Mouse (Mus musculus): Measurements from ENCODE around the gene Slc22a8.

Slc22a8 gene

DNA sequence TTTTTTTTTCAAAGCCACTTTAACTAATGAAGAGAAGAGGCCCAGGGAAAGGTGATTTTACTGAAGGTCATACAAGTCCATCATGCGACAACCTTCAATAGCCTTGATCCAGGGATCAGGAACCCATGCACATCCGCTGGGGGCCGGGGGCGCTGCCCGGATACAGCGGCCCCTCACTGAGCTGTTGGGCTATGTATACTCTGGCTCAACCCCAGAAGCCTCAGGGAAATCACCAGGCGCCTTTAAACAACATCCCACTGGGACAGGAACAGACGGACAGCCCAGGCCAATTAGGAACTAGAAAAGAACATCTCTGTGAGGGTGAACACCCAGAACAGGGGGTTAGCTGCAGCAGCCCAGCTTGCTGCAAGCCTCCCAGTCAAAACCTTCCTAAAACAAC, at the start of gene Slc22a8:
Slc22a8 (plus strand) TSS at position 301 of the 400 bp plus-strand sequence.
- no peak for DNase-seq (ENCODE audit: low read depth)

- DNase-seq (ENCODE audit: low read depth): no peak
These were observed 32.2 kb upstream of the Slc22a8 start for GRCm38 (mm10) chr19:8558897-8559296.

DNA sequence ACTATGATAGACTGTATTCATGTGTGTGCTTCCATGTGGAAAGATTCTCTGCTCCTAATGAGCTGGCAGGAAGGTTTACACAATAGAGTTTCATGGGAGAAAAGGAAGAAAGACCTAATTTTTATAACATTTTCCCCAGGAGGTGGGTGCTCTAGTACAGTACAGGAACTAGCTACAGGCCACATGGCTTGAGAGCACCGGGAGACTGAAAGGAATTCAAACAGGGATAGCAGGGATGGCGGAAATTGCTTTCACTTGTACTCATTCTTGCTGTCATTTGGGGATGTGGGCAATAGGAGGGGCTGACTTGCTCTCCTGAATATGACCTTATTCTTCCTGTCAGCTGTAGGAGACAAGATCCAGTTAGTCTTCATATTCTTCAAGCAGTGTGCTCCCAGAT, 27.0 kb upstream of the Slc22a8 start:
- DNase-seq (ENCODE audit: low read depth): no peak

DNA sequence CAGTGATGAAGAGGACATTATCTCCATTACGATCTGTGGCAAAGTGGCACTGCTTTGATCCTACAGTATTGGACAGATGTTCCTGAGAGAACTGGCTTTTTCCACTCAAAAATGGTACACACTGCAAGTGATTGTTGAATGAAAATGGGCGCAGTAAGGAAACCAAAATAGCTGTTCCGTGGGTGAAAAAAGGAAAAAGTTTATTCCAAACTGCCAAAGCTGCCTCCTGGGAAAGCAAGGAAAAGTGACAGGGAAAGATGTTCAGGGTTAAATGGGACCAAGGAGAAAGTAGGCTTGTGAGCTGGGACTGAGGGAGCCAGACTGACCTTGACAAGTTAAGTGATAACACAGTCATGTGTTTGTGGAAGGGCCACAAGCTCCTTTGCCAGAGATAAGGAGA, 26.6 kb upstream of the Slc22a8 start:
- no peak for DNase-seq (ENCODE audit: low read depth)

DNA sequence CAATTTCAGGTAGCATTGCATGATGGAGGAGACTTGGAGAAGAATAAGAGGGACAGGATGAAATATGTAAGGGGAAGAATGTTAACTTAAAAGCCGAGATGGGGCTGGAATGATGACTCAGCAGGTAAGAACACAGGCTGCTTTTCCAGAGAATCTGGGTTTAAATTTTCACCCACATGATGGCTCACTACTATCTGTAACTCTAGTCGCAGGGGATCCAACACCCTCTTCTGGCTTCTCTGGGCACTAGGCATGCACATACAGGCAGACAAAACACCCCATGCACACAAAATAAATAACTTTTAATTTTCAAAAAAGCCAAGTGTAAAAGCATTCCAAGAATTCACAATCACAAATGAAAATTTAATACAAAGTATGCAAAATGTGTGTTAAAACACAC, 25.8 kb upstream of the Slc22a8 start:
- no peak for DNase-seq (ENCODE audit: low read depth)

DNA sequence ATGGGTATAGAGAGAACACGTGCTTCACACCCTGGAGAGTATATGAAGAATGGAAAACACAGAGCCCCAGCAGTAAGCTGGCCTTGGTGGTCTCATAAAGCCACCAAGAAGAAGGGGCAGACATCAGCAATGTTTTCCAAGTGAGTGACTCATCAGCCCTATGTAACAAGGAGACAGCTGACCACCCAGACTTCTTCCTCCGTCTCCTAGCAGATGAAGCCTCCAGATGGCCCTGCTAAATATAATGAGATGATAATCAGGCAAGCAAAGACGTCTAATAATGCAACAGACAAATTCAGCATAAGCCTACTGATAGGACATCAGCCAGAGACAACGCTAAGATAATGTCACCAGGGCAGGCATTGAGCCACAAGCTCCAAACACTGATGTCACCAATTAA, 25.1 kb upstream of the Slc22a8 start:
- DNase-seq (ENCODE audit: low read depth): peak; percentile 40

DNA sequence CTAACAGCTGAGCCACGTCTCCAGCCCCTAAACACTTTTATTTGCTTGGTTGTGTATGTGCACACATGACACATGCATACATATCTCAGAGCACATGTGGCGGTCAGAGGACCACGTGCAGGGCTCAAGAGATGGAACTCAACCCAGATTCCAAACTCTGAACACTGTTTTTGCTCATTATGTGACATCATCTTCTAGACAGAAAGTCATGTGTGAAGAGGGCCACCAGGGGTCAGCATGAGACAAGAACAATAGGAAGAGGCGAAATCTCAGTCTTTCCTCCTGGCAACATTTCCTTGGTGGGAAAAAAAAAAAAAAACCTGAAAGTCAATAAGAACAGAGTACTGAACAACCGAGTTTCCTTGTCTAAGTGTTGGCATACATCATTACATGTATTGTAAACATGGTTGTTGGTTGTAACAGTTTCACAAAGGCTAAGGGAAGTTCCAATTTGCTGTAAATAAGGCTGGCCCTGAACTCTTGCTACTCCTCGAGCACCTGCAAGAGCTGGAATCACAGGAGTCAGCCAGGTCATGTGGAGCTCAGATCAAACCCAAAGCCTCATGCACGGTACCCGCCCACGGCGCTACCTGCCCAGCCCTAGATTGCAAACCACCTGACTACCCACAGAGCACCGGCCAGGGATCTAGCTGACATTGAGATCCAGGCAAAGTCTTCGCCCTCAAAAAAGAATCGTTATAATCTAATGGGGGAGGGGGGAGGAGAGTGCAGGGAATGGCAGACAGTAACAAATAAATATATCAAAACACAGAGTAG, 23.8 kb upstream of the Slc22a8 start:
- peak; percentile 60 for DNase-seq (ENCODE audit: low read depth)

DNA sequence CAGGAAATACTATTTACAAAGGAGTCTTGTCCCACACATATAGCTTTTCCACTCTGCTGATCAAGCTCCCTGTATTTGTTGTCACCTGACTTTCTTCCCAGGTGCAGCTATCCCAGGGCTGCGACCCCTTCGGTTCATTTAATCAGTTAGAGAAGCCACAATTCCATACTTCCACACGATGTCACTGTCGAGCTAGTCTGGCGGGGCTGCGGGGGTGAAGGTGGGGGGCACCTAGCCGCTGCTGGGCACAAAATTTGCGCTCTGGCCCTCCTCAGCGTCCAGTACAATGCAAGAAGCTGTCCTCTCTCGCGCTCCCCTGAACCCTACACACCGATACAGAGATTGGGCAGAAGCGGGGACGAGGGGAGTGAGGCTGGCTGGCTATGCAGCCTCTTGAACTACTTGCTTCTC, 21.6 kb upstream of the Slc22a8 start:
- no peak for DNase-seq (ENCODE audit: low read depth)

GRCm38 (mm10) chr19:8570341-8571040, 20.6 kb upstream of the Slc22a8 start:
- no peak for DNase-seq (ENCODE audit: low read depth)

DNA sequence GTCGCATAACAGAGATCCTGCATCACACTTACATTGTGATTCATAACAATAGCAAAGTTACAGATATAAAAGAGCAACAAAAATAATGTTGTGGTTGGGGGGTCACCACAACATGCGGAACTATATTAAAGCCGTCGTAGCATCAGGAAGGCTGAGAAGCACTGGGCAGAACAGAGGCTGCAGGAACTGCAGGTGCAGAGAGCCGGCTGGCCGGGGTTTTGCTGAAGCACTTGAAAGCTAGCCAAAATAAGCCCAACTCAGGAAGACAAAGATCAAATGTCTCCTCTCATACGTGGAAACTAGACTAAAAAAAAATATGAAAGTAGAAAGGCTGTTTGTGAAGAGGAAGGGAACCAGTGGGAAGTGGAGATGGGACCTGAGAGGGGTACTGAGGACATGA, 19.3 kb upstream of the Slc22a8 start:
- DNase-seq (ENCODE audit: low read depth): peak; percentile 70

- no peak for DNase-seq (ENCODE audit: low read depth)
These were observed 18.6 kb upstream of the Slc22a8 start for GRCm38 (mm10) chr19:8572485-8572884.

DNA sequence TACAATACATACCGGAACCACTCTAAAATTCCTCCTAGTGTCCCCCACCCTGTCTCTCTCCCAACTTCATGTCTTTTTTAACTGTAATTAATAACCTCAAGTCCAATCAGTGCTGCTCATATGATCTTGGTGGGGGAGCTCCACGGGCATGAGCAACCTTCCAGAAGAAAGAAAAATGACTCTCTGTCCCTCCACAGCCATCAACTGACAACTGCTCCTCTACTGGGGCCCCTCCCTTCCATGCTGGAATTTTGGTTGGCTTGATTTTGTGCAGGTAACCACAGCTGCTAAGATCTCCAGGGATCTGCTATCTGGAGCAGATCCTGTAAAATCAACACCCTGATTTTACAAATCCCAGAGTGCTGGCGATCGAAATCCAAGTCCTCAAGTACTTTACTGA, 13.6 kb upstream of the Slc22a8 start:
- DNase-seq (ENCODE audit: low read depth): no peak

DNA sequence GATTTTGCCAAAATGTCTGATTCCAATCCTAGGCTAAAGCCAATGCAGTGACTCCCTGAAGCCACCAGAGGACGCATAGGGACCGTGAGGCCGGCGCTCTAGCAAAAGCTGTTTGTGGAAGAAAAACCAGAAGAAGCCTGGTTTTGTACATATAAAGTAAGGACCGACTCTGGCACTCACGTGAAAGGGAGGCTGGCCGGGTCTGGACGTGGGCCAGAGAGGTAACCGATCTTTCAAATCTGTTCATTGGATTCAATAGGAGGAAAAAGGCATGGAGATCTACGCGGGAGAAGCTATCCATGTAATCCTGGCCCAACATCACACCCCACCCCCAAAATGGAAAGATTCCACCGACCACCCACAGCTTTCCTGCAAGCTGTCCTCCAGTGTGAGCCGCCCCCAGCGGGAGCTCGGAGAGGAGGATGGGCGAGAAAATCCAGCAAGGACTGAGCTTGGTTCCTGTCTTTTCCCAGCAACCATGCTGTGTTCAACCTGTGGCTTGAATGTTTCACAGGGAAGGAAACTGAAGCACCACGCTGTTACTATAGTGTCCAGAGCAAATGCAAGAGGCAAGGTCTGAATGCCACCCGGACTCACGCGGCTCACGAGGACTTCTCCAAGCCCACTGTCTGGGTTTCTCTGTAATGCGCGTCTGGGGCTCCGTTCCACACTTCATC, 12.6 kb upstream of the Slc22a8 start:
- DNase-seq (ENCODE audit: low read depth): peak; percentile 67

GRCm38 (mm10) chr19:8578970-8579342, 12.1 kb upstream of the Slc22a8 start:
- DNase-seq (ENCODE audit: low read depth): no peak

- no peak for DNase-seq (ENCODE audit: low read depth)
These were observed 5.8 kb upstream of the Slc22a8 start for GRCm38 (mm10) chr19:8585298-8585697.

DNA sequence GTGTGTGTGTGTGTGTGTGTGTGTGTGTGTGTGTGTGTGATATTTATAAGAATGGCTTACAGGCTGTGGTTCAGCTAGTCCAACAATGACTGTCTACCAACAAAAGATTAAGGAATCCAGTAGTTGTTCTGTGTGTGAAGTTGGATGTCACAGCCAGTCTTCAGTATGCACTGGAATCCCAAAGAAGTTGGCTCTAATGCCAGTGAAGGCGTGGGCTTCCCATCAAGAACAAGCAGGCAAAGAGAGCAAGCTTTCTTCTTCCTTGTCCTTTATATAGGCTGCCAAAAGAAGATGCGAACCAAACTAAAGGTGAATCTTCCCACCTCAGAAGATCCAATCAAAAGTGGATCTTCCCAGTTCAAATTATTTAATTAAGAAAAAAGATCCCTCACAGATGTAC, 5.2 kb upstream of the Slc22a8 start:
- no peak for DNase-seq (ENCODE audit: low read depth)

DNA sequence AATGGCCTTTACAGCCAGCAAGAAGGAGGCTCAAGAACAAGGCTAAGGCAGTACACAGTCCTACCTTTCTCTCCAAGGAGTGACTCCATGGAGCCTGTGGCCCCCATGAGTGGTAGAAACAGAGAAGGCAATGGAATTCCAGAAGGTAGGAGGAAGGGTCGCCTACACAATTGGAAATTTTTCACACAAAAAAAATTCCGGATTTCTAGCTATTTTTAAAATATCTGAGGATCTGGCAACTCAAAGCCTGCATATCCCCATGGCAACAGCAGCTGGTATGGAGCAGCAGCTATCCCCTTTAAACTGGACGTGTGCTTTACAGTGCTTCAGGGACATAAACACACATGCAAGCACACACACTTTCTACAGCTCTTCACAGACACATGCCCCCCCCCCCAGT, 4.7 kb upstream of the Slc22a8 start:
- no peak for DNase-seq (ENCODE audit: low read depth)

DNA sequence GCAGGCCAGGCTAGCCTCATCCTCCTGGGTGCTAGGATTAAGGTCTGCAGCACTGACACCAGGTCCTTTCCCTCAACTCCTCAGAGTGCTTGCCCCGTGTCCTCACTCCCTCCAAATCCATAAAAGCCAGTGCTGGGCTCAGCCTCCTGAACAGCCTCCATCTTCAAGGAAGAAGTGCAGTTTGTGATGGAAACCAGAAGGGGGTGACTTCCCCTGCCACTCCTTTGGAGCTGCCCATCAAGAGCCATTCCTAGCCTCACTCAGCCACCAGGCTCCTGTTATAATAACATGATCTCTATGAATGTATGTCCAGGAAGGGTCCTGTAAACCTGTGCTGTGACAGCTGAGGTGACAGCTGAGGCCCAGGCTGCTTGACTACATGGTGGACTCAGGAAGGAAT, 3.7 kb upstream of the Slc22a8 start:
- DNase-seq (ENCODE audit: low read depth): no peak

DNA sequence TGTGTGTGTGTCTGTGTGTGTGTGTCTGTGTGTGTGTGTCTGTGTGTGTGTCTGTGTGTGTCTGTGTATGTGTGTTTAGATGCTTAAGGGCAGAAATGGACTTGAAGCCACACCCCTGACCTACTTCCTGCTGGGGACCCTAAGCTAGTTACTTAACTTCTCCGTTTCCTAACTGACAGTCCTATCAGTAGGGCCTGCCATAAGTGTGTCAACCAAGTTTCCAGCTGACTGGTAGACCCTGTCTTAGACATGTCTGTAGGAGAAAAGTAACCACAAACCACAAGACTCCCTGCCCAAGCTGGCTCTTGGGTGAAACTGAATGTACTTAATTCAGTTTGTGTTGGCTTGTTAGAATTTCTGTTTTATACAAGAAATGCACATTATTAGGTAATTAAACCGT, 1.1 kb downstream of the Slc22a8 start:
- peak; percentile 97 for DNase-seq (ENCODE audit: low read depth)

DNA sequence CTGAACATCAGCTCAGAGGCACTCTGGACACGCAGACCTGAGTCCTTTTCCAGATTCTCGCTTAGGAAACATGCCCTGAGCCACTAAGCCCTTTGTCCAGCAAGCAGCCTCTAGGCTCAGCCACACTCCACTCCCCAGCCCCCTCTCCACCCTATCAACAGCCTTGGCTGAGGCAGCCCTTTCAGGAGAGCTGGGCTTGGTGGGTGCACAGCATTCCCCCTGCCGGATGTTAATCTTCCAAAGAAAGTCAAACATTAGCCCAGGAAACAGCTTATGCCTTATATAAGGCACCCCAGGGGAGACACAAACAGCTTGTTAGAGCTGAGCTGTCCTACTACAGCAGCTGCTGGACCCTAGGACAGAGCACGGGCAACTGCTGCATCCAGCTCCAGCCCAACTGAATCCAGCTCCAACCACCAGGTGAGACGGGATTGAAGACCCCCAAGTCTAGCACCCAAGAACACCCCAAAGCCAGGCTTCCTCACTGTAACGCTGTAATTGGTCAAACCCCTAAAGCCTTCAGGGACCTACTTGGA, 1.9 kb downstream of the Slc22a8 start:
- DNase-seq (ENCODE audit: low read depth): no peak

GRCm38 (mm10) chr19:8593833-8594232, 2.8 kb downstream of the Slc22a8 start:
- no peak for DNase-seq (ENCODE audit: low read depth)

GRCm38 (mm10) chr19:8594518-8594917, 3.5 kb downstream of the Slc22a8 start:
- DNase-seq (ENCODE audit: low read depth): no peak

DNA sequence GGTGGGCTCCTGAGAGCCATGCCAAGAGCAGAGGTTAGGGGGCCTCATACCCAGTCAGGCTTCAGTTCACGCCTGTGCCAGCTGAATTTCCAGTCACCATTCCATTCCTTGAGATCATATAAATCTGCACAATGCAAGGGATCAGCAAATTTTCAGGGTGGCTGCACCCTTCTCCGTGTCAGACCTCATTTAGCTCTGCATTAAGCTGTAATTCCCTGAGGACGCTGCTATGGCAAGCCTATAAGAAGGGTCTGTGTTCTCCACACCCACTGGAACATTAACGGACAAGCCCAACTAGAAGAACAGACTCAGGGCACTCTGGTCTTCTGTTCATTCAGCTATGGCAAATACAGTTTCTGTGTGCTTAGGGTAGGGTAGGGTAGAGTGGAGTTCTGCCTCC, 6.2 kb downstream of the Slc22a8 start:
- no peak for DNase-seq (ENCODE audit: low read depth)
